Mouse (Mus musculus): Measurements from ENCODE around the gene Usp30. TPM values are rescaled to one million over a fixed set of nuclear protein-coding genes. Genes with fewer than 3 reads are reported as not detected.
A peak's percentile ranks its signal among the peaks of the same experiment; 100 is the strongest.

The Usp30 gene
- polyA plus RNA-seq, 1 experiment from 2014 or later = 16.8 TPM

DNA sequence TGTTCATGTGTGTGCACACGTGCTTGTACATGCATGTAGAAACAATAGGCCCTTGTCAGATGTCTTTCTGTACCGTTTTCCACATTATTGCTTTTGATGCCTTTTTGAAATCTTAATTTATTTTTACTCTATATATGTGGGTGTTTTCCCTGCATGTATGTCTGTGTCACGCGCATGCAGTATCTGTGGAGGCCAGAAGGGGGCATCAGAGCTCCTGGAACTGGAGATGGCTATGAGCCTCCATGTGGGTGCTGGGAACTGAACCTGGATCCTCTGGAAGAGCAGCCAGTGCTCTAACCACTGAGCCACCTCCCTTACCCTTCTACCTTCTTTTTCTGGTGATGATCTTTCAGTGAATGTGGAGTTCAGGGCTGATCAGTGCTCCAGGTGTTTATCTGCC is 5.6 kb downstream of the Usp30 start:
- H3K9ac ChIP-seq = no peak overlapping the region
- H3K4me3 ChIP-seq = no peak overlapping the region
- H3K9me3 ChIP-seq = no peaks in the 10 kb centered on the region
- no peak for ATAC-seq (ENCODE audit: low FRiP score)
- H3K4me2 ChIP-seq = no peak overlapping the region
- 94% methylated on average over 4 of the region's 4 CpGs for WGBS
- no peaks in the 10 kb centered on the region for H3K27me3 ChIP-seq
- peaks cover 5% of the 10 kb centered on the region; the same call in 1 of the 2 replicates for H3K4me1 ChIP-seq (replicated peaks)
- no peak overlapping the region for H3K27ac ChIP-seq
- peaks cover 12% of the 10 kb centered on the region for H3K36me3 ChIP-seq

DNA sequence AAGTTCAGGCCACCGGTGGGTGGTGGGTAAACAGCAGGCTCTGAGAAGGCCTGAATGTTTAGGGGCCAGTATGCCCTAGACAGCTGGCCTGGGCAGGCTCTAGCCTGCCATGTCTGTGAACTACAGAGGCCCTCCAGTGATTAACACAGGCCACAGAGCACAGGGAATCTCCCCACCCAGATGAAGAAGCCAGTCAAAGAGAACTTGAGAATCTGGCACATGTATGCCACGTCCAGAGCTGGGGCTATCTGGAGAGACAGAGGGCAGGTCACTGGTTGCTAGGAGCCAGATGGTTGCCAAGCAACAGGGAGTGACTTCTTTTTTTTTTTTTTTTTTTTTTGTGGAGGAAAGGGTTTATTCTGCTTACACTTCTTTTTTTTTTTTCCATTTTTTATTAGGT is 7.0 kb downstream of the Usp30 start:
- WGBS = 35% methylated on average over 2 of the region's 2 CpGs
- H3K36me3 ChIP-seq = peaks cover 14% of the 10 kb centered on the region
- H3K4me2 ChIP-seq = no peak overlapping the region
- H3K4me3 ChIP-seq = no peak overlapping the region
- ATAC-seq (ENCODE audit: low FRiP score) = no peak
- no peaks in the 10 kb centered on the region for H3K9me3 ChIP-seq
- H3K27me3 ChIP-seq = no peaks in the 10 kb centered on the region
- no peak overlapping the region for H3K9ac ChIP-seq
- H3K27ac ChIP-seq = no peak overlapping the region
- H3K4me1 ChIP-seq (replicated peaks) = peaks cover 6% of the 10 kb centered on the region; the same call in 1 of the 2 replicates

DNA sequence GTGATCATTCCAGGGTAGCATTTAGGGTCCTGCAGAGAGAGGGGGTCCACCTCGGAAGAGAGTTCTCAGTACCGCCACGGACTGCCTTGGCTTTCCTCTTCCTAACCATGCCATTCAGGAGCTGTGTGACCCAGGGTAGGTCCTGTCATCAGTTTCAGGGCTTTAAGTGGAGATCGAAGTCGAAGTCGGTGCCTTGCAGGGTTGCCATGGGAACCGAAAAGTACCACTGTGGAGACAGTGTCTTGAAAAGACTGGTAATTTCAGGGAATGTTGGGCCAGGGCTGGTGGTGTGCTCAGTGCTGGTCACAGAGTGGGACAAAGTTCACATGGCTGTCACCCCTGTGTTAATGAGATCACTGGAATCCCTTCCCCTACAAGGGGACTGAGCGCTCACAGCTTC is 11.7 kb downstream of the Usp30 start:
- no peak overlapping the region for H3K9ac ChIP-seq
- no peaks in the 10 kb centered on the region for H3K27me3 ChIP-seq
- 44% methylated on average over 8 of the region's 8 CpGs for WGBS
- H3K4me1 ChIP-seq (replicated peaks) = peaks cover 6% of the 10 kb centered on the region; the same call in 1 of the 2 replicates
- no peak overlapping the region for H3K4me2 ChIP-seq
- ATAC-seq (ENCODE audit: low FRiP score) = no peak
- H3K36me3 ChIP-seq = peaks cover 17% of the 10 kb centered on the region
- H3K4me3 ChIP-seq = no peak overlapping the region
- H3K9me3 ChIP-seq = no peaks in the 10 kb centered on the region
- H3K27ac ChIP-seq = no peak overlapping the region

DNA sequence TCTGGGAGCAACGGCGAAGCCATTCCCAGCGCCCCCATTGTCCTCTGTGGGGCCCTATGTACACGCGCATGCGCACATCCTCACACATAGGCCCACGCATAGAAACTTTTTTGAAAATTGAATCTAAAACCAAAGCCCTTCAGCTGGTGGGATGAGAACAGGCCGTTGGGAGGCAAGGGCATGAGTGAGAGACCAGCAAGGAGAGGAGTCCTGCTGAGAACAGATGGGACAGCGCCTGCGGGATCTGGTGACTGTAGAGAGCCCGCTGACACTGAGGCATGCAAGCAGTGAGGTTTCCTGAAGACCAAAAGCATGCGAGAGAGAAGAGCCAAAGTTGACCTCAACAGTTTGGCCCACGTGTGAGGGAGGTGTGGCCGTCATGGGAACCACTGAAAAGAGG is 20.2 kb downstream of the Usp30 start:
- Histone ChIP-seq H3K27me3 (no peaks in the 10 kb centered on the region), H3K9ac (no peak overlapping the region), H3K4me3 (no peak overlapping the region), H3K36me3 (peaks cover 7% of the 10 kb centered on the region), H3K4me2 (no peak overlapping the region), H3K9me3 (no peaks in the 10 kb centered on the region), H3K27ac (no peak overlapping the region), H3K4me1 (replicated peaks) (peaks cover 21% of the 10 kb centered on the region)
- WGBS = 80% methylated on average over 14 of the region's 14 CpGs
- no peak for ATAC-seq (ENCODE audit: low FRiP score)

DNA sequence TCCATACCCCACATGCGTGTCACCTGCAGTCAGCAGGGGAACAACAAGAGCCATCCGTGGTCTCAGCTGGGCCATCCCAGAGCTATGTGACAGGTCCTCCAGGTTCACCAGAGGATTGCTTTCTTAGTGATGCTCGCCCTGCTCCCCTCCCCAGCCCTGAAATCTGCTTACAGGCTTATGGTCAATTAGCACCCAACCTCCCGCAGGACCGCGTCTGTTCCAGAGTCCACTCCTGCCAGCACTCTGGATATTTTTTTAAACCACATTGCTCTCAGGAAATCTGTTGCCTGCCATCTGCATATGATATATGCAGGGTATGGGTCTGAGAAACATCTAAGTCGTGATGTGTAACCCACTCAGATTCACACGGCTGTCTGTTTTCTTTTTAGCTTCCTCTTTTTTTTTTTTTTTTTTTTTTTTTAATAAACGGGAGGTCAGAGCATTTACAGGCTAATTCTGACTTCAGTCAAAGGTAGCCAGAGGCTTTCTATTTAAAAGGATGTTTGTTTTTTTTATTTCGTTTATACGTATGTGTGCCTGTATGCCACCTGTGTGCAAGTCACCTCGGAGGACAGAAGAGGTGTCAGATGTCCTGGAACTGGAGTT is 22.7 kb downstream of the Usp30 start:
- WGBS = 74% methylated on average over 12 of the region's 12 CpGs
- H3K27ac ChIP-seq = no peak overlapping the region
- H3K4me2 ChIP-seq = no peak overlapping the region
- peaks cover 7% of the 10 kb centered on the region; the same call in 1 of the 2 replicates for H3K36me3 ChIP-seq
- no peak overlapping the region for H3K4me3 ChIP-seq
- H3K9me3 ChIP-seq = no peaks in the 10 kb centered on the region
- no peak for ATAC-seq (ENCODE audit: low FRiP score)
- peaks cover 27% of the 10 kb centered on the region for H3K4me1 ChIP-seq (replicated peaks)
- no peak overlapping the region for H3K9ac ChIP-seq
- H3K27me3 ChIP-seq = no peaks in the 10 kb centered on the region

DNA sequence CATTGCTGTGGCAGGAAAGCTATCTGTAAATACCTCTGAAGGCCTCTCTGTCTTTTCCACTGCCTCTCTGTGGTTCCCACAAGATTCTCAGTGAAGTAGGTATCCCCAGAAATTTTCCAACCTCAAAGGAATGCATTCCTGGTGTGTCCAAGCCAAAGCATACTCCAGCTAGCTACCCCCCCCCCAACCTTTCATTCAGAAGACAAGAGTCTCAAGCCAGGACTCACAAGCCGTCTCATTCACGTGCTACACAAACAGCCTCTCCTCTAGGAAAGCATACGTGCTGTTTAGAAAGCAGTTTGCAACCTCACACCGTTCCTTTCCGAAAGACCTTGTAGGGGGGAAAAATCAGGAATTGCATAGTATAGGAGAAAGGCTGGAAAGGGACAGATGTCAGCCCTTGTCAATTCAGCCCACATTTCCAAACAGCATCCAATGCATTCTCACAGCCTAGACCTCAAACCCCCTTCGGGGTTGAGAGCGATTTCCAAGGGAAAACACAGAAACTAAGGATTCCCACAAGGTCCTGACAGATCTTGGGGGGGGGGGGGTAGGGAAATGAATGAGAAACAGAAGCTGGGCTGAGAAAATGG is 25.3 kb downstream of the Usp30 start:
- Histone ChIP-seq H3K4me1 (replicated peaks) (peaks cover 27% of the 10 kb centered on the region), H3K9me3 (no peaks in the 10 kb centered on the region), H3K4me2 (peak overlapping the region; percentile 66), H3K4me3 (peak overlapping the region; percentile 75), H3K27ac (peak overlapping the region; percentile 96), H3K9ac (peak overlapping the region; percentile 95), H3K36me3 (peaks cover under 1% of the 10 kb centered on the region; the same call in 1 of the 2 replicates), H3K27me3 (peaks cover 3% of the 10 kb centered on the region; the same call in 1 of the 2 replicates)
- 12% methylated on average over 7 of the region's 7 CpGs for WGBS
- peak; percentile 31 for ATAC-seq (ENCODE audit: low FRiP score)

DNA sequence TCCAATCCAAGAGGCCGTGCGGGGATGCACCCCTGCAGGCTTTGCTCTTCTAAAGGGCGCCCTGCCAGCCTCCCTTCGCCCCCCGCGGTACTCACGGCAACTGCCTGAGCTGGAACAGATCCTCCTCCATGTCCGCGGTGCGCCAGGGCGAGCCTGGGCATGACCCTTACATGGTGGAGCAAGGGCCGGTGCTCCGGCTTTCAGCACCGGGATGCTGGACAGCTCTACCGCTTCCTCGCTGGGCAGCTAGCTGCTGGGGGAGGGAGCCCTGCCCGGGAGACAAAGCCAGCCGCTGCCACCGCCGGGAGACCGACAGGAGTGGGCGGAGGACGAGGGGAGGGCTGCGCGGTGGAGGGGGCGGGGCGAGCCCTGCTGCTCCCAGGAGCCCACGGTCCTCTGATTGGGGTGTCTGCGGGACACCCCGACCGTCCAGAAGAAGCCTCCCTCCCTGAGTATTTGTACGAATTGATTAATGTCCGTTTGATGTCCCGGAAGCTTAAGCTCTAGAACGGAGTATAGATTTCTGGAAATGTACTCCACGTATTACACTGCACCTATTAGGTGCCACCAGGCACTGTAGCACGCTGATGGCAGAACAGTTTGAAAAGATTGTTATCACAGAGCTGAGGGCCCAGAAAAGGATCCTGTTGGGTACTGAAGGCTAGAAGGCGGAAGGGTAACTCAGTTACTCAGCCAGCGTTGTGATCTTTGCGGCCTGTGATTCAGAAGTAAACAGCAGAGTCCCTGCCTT is 26.0 kb downstream of the Usp30 start, which contains the start of gene Svop:
Gene Svop (minus strand): TSS at position 514 of the 751 bp plus-strand sequence.
- H3K4me3 ChIP-seq = peak within 1 kb of the TSS; percentile 75
- 3% methylated on average over 40 of the region's 40 CpGs for whole genome bisulfite sequencing
- H3K4me1 ChIP-seq (replicated peaks) = peaks cover 27% of the 10 kb centered on the region
- peak within 1 kb of the TSS; percentile 96 for H3K27ac ChIP-seq
- H3K36me3 ChIP-seq = no peaks in the 10 kb centered on the region
- peak within 1 kb of the TSS; percentile 66 for H3K4me2 ChIP-seq
- peaks cover 3% of the 10 kb centered on the region; the same call in 1 of the 2 replicates for H3K27me3 ChIP-seq
- ATAC-seq (ENCODE audit: low FRiP score) = peak; percentile 87
- H3K9me3 ChIP-seq = no peaks in the 10 kb centered on the region
- peak within 1 kb of the TSS; percentile 95 for H3K9ac ChIP-seq

DNA sequence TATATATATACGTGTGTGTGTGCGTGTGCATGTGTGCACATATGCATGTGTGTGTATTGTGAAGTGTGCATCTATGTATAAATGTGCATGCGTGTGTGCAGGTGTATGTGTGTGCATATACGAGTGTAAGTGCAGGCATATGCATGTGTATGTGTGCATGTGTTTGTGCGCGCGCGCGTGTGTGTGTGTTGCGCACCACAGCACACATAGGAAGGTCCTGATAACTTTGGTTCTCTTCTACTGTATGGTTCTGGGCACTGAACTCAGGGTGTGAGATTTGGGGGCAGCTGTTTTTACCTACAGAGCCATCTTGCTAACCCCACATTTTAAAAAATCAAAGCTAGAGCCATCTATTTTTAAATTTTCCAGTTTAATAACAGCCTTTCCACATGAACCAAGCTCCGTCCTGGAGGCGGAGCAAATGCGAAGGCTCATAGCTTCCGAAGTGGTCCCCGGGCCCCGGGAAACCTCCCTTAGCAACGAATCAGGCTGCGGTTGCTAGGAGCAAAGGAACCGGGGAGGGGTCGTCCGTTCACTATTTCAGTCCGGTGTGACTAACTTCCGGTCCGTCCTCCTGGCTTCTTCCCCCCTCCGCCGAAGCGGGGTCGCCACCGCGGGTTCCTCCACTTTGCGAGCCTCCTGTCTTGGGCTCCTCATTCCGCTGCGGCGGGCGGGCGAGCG is 34.6 kb downstream of the Usp30 start:
- Histone ChIP-seq H3K4me3 (peak overlapping the region; percentile 77), H3K27ac (peak overlapping the region; percentile 86), H3K9me3 (no peaks in the 10 kb centered on the region), H3K27me3 (0 out of 2 replicates have a peak, but pooled peaks cover 3% of the 10 kb centered on the region), H3K9ac (peak overlapping the region; percentile 92), H3K4me1 (replicated peaks) (peaks cover 17% of the 10 kb centered on the region), H3K36me3 (peaks cover 26% of the 10 kb centered on the region), H3K4me2 (peak overlapping the region; percentile 99)
- WGBS = 10% methylated on average over 35 of the region's 37 CpGs
- peak; percentile 88 for ATAC-seq (ENCODE audit: low FRiP score)

DNA sequence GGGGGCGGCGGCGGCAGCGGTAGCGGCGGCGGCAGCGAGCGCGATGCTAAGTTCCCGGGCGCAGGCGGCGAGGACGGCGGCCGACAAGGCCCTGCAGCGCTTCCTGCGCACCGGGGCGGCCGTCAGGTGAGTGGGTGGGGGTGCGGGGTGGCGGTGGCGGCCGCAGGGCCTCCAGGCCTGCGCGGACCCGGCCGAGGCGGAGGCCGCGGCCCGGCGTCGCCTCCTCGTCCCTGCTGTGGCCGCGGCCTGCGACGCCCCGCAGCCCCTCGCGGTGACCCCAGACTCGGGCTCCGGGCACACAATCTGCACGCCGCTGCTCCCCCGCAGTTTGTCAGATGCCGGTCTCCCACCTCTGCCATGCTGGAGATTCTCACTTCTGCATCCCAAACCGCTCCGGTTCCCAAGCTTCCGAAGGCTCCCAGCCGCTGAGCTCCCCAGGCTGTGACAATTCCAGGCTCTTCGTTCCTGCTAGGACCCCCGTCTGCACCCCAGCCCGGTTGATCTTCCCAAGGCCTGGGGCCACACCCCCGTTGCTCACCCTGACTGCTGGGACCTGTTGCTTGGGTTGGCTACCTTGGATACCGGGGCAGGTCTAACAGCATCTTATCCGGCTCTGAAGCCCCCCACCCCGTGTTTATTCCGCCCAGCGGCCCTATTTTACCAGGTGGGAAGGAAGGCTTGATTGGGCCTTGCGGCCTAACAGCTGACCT is 35.3 kb downstream of the Usp30 start:
- Histone ChIP-seq H3K4me1 (replicated peaks) (peaks cover 17% of the 10 kb centered on the region), H3K27ac (peak overlapping the region; percentile 86), H3K36me3 (peaks cover 33% of the 10 kb centered on the region), H3K4me3 (peak overlapping the region; percentile 77), H3K4me2 (peak overlapping the region; percentile 99), H3K9ac (peak overlapping the region; percentile 92), H3K9me3 (no peaks in the 10 kb centered on the region), H3K27me3 (0 out of 2 replicates have a peak, but pooled peaks cover 3% of the 10 kb centered on the region)
- 5% methylated on average over 36 of the region's 64 CpGs for WGBS
- ATAC-seq (ENCODE audit: low FRiP score) = peak; percentile 73

DNA sequence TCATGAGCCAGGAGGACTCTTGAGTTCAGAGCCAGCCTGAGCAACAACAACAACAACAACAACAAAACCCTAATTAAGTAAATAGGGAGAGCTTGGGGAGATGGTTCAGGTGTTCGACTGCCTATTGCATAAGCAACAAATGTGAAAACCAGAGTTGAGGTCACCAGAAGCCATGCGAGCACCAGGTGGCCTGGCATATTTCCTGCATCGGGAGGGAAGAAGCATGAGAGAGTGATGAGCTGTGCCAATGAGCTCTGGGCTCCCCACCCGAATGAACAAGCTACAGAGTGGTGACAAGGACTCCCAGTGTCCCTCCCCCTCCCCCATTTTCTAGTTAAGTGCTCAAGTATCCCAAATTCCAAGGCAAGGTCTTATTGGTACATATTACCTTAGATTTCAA is 36.6 kb downstream of the Usp30 start:
- H3K4me3 ChIP-seq = no peak overlapping the region
- no peak overlapping the region for H3K27ac ChIP-seq
- H3K27me3 ChIP-seq = 0 out of 2 replicates have a peak, but pooled peaks cover 3% of the 10 kb centered on the region
- no peak overlapping the region for H3K4me2 ChIP-seq
- 83% methylated on average over 4 of the region's 4 CpGs for WGBS
- no peak overlapping the region for H3K9ac ChIP-seq
- no peak for ATAC-seq (ENCODE audit: low FRiP score)
- peaks cover 46% of the 10 kb centered on the region for H3K36me3 ChIP-seq
- no peaks in the 10 kb centered on the region for H3K9me3 ChIP-seq
- peaks cover 17% of the 10 kb centered on the region for H3K4me1 ChIP-seq (replicated peaks)

DNA sequence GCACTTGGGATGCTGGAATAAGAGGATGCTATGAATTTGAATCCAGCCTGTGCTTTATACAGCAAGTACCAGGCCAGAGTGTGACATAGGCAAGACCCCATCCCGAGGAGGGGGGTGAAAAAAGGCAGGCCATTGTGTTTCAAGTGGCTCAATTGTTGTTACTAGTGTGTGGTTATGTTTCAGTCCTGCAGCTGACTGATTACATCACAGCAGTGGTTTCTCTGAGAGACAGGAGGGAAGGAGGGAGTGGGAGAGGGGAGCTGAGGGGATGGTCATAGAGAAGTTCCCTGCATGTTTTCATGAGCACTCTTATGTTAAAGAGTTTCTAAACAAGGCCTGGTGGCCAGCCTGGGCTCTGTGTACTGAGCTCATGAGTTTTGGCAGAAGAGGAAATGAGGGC is 37.5 kb downstream of the Usp30 start:
- Histone ChIP-seq H3K4me2 (no peak overlapping the region), H3K4me1 (replicated peaks) (peaks cover 17% of the 10 kb centered on the region), H3K4me3 (no peak overlapping the region), H3K36me3 (peaks cover 55% of the 10 kb centered on the region), H3K27ac (no peak overlapping the region), H3K9ac (no peak overlapping the region), H3K9me3 (no peaks in the 10 kb centered on the region), H3K27me3 (0 out of 2 replicates have a peak, but pooled peaks cover 3% of the 10 kb centered on the region)
- ATAC-seq (ENCODE audit: low FRiP score) = no peak
- WGBS = 79% methylated on average over 1 of the region's 1 CpGs
